Mouse (Mus musculus): ENCODE measurements at regions not wholly inside any gene's neighbourhood (a gene's known extent, or its start where the extent isn't known, plus 50 kb on each side); places are given as distances from the start of the nearest gene placed in this dataset.

GRCm38 (mm10) chr9:122673777-122674176 is 73.4 kb upstream of the Topaz1 start:
- Histone ChIP-seq H3K4me2 (replicated peaks; ENCODE audit: low read depth) (no peak overlapping the region), H3K36me3 (ENCODE audit: control insufficient read depth, insufficient read depth) (no peaks in the 10 kb centered on the region), H3K4me1 (replicated peaks; ENCODE audit: control insufficient read depth, insufficient read depth, low read length) (no peaks in the 10 kb centered on the region), H3K27me3 (replicated peaks; ENCODE audit: control insufficient read depth, insufficient read depth, low read length) (no peaks in the 10 kb centered on the region), H3K9me3 (ENCODE audit: control insufficient read depth) (no peaks in the 10 kb centered on the region), H3K4me3 (ENCODE audit: low read depth, low read length) (no peak overlapping the region), H3K27ac (ENCODE audit: low read depth, low read length) (no peak overlapping the region), H3K9ac (ENCODE audit: low read depth, low read length) (no peak overlapping the region)
- ATAC-seq, result no peak
- no peak for TF ChIP-seq CTCF (IDR thresholded peaks at IDR 0.05; ENCODE audit: low read depth)
- WGBS, result 79% methylated on average over 3 of the region's 3 CpGs

DNA sequence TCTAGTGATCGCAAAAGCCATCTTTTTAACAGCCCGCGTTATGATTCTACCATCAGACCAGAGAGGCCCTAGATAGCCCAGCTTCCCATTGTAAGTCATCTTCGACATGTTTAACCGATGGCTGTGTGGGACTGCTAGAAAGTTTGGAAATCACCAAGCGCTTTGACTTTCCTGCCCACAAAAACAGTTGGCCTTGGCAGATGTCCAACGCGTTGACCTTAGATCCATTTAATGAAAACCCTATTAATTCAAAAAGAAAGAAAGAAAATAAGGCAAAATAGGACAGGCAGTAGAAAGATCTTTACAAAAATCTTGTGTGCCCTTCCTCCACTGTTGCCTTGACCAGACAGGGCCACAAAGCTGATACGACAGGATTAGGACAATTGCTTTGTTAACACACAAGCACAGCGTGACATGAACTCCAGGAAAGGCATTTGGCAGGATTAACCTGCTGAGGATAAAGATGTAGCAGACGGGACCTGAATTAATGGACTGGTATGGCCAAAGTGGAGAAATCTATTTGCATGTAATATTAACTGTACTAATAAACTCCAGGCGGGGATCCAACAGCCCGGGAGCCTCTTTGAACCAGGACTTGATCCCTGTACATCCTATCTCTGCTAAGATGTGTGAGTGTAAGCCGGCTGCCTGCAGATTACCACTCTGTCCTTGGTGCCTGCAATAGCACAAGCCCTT is 69.0 kb upstream of the Topaz1 start:
- WGBS, result 75% methylated on average over 14 of the region's 14 CpGs
- H3K27ac ChIP-seq (ENCODE audit: low read depth, low read length), result no peak overlapping the region
- H3K36me3 ChIP-seq (ENCODE audit: control insufficient read depth, insufficient read depth), result no peaks in the 10 kb centered on the region
- H3K9ac ChIP-seq (ENCODE audit: low read depth, low read length), result no peak overlapping the region
- no peak overlapping the region for H3K4me2 ChIP-seq (replicated peaks; ENCODE audit: low read depth)
- H3K9me3 ChIP-seq (ENCODE audit: control insufficient read depth), result no peaks in the 10 kb centered on the region
- ATAC-seq, result no peak
- TF ChIP-seq CTCF (IDR thresholded peaks at IDR 0.05; ENCODE audit: low read depth), result no peak
- no peaks in the 10 kb centered on the region for H3K27me3 ChIP-seq (replicated peaks; ENCODE audit: control insufficient read depth, insufficient read depth, low read length)
- no peaks in the 10 kb centered on the region for H3K4me1 ChIP-seq (replicated peaks; ENCODE audit: control insufficient read depth, insufficient read depth, low read length)
- H3K4me3 ChIP-seq (ENCODE audit: low read depth, low read length), result no peak overlapping the region

DNA sequence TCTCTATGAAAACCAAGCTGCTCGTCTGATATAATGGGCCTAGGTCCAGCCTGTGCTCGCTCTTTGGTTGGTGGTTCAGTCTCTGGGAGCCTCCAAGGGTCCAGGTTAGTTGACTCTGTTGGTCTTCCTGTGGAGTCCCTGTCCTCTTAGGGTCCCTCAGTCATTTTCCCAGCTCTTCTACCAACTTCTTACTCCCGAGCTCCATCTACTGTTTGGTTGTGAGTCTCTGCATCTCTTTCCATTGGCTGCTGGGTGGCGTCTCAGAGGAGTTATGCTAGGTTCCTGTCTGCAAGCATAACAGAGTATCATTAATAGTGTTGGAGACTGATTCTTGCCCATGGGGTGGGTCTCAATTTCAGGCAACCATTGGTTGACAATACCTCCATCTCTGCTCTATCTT is 60.0 kb upstream of the Topaz1 start:
- ATAC-seq, result no peak
- H3K9ac ChIP-seq (ENCODE audit: low read depth, low read length), result no peak overlapping the region
- H3K4me3 ChIP-seq (ENCODE audit: low read depth, low read length), result no peak overlapping the region
- WGBS, result 22% methylated on average over 4 of the region's 4 CpGs
- TF ChIP-seq CTCF (IDR thresholded peaks at IDR 0.05; ENCODE audit: low read depth), result peak; percentile 69
- H3K27ac ChIP-seq (ENCODE audit: low read depth, low read length), result no peak overlapping the region
- H3K4me2 ChIP-seq (replicated peaks; ENCODE audit: low read depth), result no peak overlapping the region
- no peaks in the 10 kb centered on the region for H3K4me1 ChIP-seq (replicated peaks; ENCODE audit: control insufficient read depth, insufficient read depth, low read length)
- H3K9me3 ChIP-seq (ENCODE audit: control insufficient read depth), result no peaks in the 10 kb centered on the region
- H3K36me3 ChIP-seq (ENCODE audit: control insufficient read depth, insufficient read depth), result no peaks in the 10 kb centered on the region
- no peaks in the 10 kb centered on the region for H3K27me3 ChIP-seq (replicated peaks; ENCODE audit: control insufficient read depth, insufficient read depth, low read length)

DNA sequence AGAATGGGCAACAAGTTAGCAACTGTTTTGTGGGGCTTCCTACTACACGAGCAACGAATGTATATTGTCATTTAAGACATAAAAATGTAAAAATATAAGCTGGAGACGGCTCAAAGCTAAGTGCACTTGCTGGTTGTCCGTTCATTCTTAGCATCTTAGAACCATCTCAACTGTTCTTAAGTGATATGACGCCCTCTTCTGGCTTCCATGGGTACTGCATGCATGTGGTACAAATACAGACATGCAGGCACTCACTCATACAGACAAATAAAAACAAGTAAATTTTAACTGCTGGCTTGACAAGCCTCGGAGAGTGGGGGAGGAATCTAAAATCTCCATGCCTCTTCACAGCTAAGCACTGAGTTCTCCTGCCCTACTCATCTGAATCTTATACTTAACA is 55.3 kb upstream of the Topaz1 start:
- Histone ChIP-seq H3K4me1 (replicated peaks; ENCODE audit: control insufficient read depth, insufficient read depth, low read length) (no peaks in the 10 kb centered on the region), H3K36me3 (ENCODE audit: control insufficient read depth, insufficient read depth) (no peaks in the 10 kb centered on the region), H3K9me3 (ENCODE audit: control insufficient read depth) (no peaks in the 10 kb centered on the region), H3K9ac (ENCODE audit: low read depth, low read length) (no peak overlapping the region), H3K27ac (ENCODE audit: low read depth, low read length) (no peak overlapping the region), H3K4me2 (replicated peaks; ENCODE audit: low read depth) (no peak overlapping the region), H3K27me3 (replicated peaks; ENCODE audit: control insufficient read depth, insufficient read depth, low read length) (no peaks in the 10 kb centered on the region), H3K4me3 (ENCODE audit: low read depth, low read length) (no peak overlapping the region)
- ATAC-seq, result no peak
- peak; percentile 48 for TF ChIP-seq CTCF (IDR thresholded peaks at IDR 0.05; ENCODE audit: low read depth)
- WGBS, result 67% methylated on average over 6 of the region's 6 CpGs

- Histone ChIP-seq H3K9ac (ENCODE audit: low read depth, low read length) (no peak overlapping the region), H3K27ac (ENCODE audit: low read depth, low read length) (no peak overlapping the region), H3K4me3 (ENCODE audit: low read depth, low read length) (no peak overlapping the region), H3K4me1 (replicated peaks; ENCODE audit: control insufficient read depth, insufficient read depth, low read length) (no peaks in the 10 kb centered on the region), H3K36me3 (ENCODE audit: control insufficient read depth, insufficient read depth) (no peaks in the 10 kb centered on the region), H3K4me2 (replicated peaks; ENCODE audit: low read depth) (no peak overlapping the region), H3K9me3 (ENCODE audit: control insufficient read depth) (no peaks in the 10 kb centered on the region), H3K27me3 (replicated peaks; ENCODE audit: control insufficient read depth, insufficient read depth, low read length) (no peaks in the 10 kb centered on the region)
- ATAC-seq, result no peak
- no peak for TF ChIP-seq CTCF (IDR thresholded peaks at IDR 0.05; ENCODE audit: low read depth)
- 31% methylated on average over 1 of the region's 1 CpGs for WGBS
Observed at GRCm38 (mm10) chr9:122695724-122696123, 51.4 kb upstream of the Topaz1 start.

Small RNA genes in the stretch of these regions (microRNA-seq; reads per million reads assigned to microRNA genes)
- 200 reads per million, percentile 57 among the genes with 10 or more reads in this experiment for gene Mir138-1

Data from intestine, postnatal 0 days (tissue).